Mouse (Mus musculus): ENCODE data around the gene Serinc3.

Serinc3 gene

DNA sequence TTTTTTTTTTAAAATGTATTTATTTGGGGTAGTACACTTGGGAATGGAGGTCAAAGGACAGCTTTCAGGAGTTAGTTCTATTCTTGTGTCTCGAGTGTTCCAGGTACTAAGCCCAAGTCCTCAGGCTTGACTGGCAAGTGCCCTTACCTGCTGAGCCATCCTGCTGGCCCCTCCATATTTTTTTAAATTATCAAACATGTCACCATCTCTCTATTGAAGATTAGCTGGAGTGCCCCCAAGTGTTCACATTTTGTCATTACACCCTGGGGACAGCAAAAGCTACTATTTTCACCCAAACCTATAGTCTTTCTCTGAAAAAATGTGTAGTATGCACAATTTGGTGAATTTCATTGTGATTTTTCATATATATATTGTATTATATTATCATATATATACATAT lies 52.8 kb downstream of the Serinc3 start:
- no peak for DNase-seq

DNA sequence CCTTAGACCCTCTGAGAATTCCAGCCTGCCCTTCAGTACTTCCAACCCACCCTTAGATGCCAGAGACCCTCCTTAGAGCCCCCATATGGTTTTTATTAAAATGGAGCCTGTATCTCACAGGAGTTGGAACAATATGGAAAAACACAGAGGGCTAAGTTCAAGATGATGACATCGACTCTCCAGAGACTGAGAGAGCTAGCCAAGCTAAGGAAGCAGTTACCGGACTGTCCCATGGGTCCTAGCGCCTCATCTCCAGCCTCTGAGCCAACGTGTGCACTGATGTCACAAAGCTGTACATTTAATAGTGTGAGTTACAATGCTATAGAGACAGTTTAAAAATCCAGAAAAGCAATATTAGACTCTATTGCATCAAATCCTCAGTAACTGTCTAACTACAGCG lies 53.9 kb downstream of the Serinc3 start:
- DNase-seq, result no peak

DNA sequence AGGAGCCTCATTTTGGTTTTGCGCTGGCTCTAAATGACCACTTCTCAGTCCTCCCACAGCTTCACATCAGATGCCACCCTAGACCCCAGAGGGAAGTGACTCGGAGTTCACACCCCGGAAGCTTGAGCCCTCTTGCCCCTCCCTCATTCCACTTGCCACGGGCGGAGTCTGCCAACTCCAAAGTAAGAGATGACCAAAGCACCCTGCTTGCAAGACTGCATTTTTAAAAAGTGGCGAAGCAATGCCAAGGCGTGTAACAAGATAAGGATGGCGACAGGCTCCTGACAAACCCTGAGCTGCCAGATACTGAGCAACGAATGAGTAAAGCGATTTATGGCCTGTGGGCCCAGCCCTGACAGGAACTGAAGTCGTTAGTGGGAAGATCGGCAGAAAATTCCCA lies 54.7 kb downstream of the Serinc3 start:
- DNase-seq, result no peak

DNA sequence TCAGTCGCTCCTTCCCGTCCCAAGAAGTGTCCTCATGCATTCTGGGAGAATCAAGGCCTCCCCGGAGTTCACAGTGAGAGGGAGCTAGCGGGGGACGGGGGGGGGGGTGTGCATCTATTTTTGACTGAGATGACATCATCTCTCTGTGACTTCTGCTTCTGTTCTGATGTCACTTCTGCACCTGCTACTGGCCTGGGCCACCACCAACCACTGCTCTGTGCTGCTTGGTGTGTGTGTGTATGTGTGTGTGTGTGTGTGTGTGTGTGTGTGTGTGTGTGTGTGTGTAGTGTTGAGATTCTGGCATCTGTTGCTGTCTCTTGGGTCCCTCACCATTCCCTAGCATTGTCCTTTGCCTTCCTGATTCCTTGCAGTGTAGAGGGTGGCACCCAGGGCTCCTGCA lies 57.4 kb downstream of the Serinc3 start:
- DNase-seq, result no peak

DNA sequence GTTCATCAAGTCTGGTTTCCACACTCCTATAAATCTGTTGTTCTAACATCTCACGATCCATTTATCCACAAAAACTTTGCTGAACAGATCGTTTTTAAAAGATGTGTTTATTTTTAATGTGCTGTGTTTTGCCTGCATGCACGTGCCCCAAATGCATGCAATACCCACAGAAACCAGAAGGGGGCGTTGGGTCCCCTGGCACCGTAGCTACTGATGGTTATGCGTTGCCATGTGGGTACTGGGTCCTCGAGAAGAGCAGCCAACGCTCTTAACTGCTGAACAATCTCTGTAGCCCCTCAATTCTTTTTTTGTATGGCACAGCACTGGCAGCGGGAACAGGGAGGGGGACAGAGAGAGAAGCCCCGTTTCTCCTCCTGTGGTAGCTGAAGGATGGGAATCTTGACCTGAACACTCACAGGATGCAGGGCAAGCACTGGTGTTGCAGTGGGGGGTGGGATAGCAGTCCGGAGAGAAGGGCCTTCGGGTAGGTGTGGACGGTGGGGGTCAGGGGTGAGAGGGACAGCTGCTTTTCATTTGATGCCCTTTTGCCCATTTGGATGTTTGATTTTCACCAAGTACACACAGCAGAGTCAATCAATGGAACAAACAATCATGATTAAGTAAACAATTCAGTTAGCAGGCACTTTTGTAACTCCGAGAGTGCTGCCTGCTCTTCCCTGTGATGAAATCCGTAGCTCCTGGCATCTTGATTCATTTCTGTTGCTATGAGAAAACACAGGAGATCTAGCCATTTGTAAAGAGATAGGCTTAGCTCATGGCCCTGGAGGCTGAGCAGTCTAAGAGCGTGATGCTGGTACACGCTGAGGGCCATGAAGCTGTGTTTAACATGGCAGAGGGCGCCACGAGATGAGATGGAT lies 58.3 kb downstream of the Serinc3 start:
- DNase-seq, result no peak

DNA sequence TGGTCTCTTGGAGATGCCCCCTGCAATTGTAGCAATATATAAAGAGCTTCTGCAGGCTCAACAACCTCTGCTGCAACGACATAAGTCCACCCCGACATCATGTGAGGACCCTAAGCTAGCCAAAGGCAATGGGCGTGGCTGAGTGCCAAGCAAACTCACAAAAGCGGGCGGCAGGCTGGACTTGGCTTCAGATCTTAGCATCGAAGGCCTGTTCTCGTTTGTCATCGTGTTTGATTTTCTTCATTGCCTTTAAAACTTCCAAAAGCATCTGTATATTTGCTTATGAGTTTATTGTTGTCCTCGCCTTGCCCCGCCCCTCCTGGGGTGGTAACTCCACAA lies 60.9 kb downstream of the Serinc3 start:
- DNase-seq, result no peak

DNA sequence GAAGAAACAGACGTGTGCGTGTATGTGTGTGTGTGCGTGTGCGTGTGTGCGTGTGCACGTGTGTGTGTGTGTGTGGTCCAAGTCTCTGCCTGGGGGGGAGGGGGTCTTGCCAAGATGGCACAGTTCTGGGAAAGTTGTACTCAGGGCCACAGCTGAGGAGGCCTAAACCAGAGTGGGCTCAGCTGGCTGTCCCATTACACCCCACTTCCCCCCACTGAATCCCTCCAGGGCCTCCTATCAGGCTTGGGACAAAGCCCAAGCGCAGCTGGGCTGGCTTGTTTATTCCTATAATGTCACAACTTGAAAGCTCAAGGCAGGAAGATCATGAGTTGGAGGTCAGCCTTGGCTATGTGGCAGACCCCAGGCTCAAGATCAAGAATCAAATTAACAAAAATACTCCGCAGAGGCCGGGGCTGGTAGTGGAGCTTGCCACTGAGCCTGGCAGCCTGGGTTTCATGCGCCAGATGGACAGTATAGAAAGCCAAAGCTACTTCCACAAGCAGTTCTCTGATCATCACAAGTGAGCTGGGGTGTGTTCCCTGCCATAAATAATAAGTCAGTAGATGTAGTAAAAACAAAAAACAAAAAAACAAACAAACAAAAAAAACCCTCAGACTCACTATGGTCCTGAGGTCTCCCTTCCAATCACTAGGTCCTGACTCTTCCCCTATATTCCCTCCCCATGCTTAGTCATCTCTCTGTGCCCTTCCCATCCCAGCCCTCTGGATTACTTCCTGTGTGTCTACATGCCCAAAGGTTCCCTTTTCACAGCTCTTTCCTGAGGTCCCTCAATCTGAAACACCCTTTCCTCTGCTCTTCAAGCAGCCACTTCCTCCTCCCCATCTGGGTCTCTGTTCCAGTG lies 61.5 kb downstream of the Serinc3 start:
- DNase-seq, result peak; percentile 28 to 29

DNA sequence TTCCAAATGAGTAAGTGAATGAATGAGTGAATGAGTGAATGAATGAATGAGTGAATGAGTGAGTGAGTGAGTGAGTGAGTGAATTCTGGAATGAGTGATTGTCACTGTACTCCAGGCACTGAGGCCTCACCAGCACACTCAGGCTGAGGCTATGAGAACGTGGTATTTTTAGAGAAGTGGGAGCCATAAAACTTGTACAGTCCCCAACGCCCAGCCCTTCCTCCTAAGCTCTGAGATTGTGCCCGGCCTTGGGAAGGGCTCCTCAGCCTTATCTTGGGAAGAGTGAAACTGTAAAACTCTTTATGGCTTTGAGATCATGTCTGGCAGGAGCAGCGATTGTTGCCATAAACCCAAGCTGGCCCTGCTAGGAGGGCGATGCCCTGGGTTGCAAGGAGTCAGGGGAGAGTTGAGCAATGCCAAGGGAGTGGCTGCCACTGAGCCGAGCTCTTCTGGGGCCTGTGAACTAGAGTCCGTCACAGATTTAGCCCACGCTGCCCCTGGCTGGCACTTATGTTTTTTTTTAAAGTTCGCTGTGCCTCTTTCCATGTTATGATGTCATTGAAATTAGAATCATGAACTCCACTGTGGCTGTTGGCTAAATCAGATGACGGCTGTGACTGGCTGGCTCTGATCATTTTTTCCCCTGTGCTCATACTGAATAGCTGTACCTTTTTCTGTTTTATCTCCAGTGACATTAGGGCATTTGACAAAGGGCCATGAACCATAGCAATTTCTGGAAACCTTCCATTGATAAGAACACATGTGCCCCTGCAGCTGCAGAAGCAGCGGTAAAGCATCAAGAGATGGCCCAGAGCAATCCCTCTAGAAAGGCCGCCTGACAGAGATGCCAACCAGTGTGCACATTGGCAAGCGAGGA lies 64.6 kb downstream of the Serinc3 start:
- DNase-seq, result no peak

DNA sequence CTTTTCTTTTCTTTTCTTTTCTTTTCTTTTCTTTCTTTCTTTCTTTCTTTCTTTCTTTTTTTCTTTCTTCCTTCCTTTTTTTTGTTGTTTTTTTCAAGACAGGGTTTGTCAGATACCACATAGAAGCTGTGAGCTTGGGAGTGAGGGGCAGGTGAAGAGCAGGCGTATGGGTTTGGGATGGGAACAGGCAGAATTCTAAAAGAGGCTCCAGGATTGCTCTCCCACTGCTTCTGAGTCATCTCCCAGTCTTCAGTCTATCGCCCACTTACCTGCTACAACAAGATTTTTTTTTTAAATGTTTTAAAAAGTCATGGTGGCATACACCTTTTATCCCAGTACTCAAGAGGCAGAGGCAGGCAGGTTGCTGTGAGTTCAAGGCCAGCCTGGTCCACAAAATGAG lies 66.9 kb downstream of the Serinc3 start:
- DNase-seq, result no peak

DNA sequence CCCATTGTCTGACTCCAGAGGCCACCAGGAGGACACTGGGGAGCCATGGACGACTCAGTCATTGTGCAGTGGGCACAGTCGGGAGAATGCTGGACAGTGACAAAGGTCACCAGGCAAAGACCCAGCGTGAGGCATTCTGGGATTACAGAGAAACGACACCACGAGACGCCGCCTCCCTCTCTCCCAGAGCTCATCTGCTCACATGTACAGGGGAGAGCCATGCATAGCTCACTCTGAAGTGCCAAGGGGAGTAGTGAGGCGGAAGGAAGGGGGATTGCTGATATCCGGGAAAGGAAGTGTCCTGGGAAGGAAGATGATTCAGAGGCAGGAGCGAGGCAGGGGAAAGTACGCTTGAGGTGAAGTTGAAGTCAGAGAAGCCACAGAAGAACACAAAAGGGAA lies 69.7 kb downstream of the Serinc3 start:
- DNase-seq, result no peak

DNA sequence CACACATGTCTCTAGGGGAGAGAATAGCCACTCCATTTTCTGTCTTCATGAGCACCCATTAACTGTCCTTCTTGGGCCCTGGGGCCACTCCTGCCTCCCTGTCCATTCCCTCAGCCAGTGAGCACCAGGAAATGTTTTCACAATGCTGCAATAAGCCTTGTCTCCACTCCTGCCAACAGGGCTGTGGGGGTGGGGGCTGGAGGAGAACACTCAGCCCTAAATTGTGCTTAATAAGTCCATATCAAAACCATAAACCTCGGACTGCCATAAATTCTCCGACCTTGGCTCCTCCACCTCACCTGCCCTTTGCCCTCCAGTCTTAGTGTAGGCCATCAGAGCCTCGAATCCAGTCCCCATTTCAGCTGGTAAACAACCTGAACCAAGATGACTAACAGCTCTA lies 70.6 kb downstream of the Serinc3 start:
- no peak for DNase-seq
